19 mouse cellular contexts compared by ENCODE assay signal in the genomic region with DNA sequence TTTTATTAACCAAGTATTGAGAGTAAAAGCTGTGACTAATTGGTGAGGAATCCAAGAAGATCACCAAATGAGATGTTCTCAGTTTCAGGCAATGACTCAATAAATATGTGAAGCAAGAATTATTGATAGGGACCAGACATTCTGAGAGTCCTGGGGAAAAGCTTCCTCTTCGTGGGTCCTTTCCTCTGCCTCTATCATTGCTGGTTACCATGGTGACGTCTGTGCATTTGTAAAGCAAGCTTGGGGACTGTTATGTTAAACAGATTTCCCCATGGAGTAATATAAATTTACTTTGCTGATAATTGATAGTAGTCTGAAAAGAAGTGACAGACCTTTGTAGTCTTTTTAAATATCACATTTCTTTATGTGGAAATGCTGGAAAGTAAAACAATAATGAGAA.
DNase-seq lines count a peak whose midpoint lies in the region; ATAC-seq and TF ChIP-seq lines count a peak whose summit lies in the region.
"Had no signal": no experiment of that assay in that cellular context is flagged by ENCODE, and none has a peak within 500 bp of the region (broad histone marks: within the 10 kb centered on the region; RNA-seq: fewer than 3 reads in every experiment).

No protein-coding gene starts in this region.

- no peaks in the 10 kb centered on the region for H3K9me3 ChIP-seq in CH12.LX (replicated peaks; ENCODE audit: low read length)
- no peaks in the 10 kb centered on the region for H3K9me3 ChIP-seq in liver, postnatal 0 days (ENCODE audit: low read length)
- H3K9me3 ChIP-seq: forebrain, embryonic 15.5 days; intestine, embryonic 15.5 days; limb, embryonic 15.5 days; liver, embryonic 15.5 days had no signal

- no peak for TF ChIP-seq RAD21 in CH12.LX (IDR thresholded peaks at IDR 0.05; ENCODE audit: low read depth, low read length)

- no peak for TF ChIP-seq CTCF in CH12.LX (conservative IDR thresholded peaks at IDR 0.05 in 1 of 2, IDR thresholded peaks at IDR 0.05 in 1 of 2; ENCODE audit: low read depth in 2 of 2, low read length in 2 of 2)
- no peak for TF ChIP-seq CTCF in liver, postnatal 0 days (IDR thresholded peaks at IDR 0.05; ENCODE audit: low read depth)

- no peak for TF ChIP-seq POLR2A in CH12.LX (IDR thresholded peaks at IDR 0.05; ENCODE audit: low read depth, low read length)

- no peaks in the 10 kb centered on the region for H3K36me3 ChIP-seq in CH12.LX (replicated peaks in 1 of 2; ENCODE audit: control insufficient read depth in 1 of 2, insufficient read depth in 1 of 2, low read length in 1 of 2)
- no peaks in the 10 kb centered on the region for H3K36me3 ChIP-seq in liver, postnatal 0 days (replicated peaks; ENCODE audit: insufficient read depth, low read length)
- H3K36me3 ChIP-seq: forebrain, embryonic 15.5 days; intestine, embryonic 15.5 days; limb, embryonic 15.5 days; liver, embryonic 15.5 days had no signal

- H3K27ac ChIP-seq in CH12.LX (ENCODE audit: insufficient read depth, low read depth): no peak overlapping the region
- no peak overlapping the region for H3K27ac ChIP-seq in liver, postnatal 0 days (ENCODE audit: low read depth)
- H3K27ac ChIP-seq: forebrain, embryonic 15.5 days; heart, adult 2 months; intestine, embryonic 15.5 days; limb, embryonic 15.5 days; liver, embryonic 15.5 days; stomach, postnatal 0 days had no signal

- dilution Hi-C loops in CH12.LX (cut with MboI; ENCODE audit: extremely low pct_ligation_motif_present, extremely low pct_unique_long_range_greater_than_20kb, low sequenced_read_pairs): no loop called here

- no peak overlapping the region for H3K4me2 ChIP-seq in CH12.LX (ENCODE audit: insufficient read depth, low read depth, poor library complexity, severe bottlenecking)
- H3K4me2 ChIP-seq in liver, postnatal 0 days (ENCODE audit: low read depth, low read length): no peak overlapping the region
- H3K4me2 ChIP-seq: forebrain, embryonic 15.5 days; intestine, embryonic 15.5 days; limb, embryonic 15.5 days; liver, embryonic 15.5 days had no signal

- WGBS in liver, postnatal 0 days (ENCODE audit: insufficient replicate concordance): 36% methylated on average over 2 of the region's 2 CpGs

- no peak for ATAC-seq in liver, postnatal 0 days
- ATAC-seq: forebrain, embryonic 15.5 days; intestine, embryonic 15.5 days; lung, postnatal 0 days had no signal

- H3K9ac ChIP-seq in CH12.LX (ENCODE audit: insufficient read depth, low read depth): no peak overlapping the region
- H3K9ac ChIP-seq in liver, postnatal 0 days (replicated peaks): no peak overlapping the region
- H3K9ac ChIP-seq: forebrain, embryonic 15.5 days; intestine, embryonic 15.5 days; limb, embryonic 15.5 days; liver, embryonic 15.5 days had no signal

- H3K27me3 ChIP-seq in CH12.LX (replicated peaks): no peaks in the 10 kb centered on the region
- H3K27me3 ChIP-seq in liver, postnatal 0 days (ENCODE audit: insufficient read depth, low read length): no peaks in the 10 kb centered on the region
- H3K27me3 ChIP-seq: forebrain, embryonic 15.5 days; intestine, embryonic 15.5 days; limb, embryonic 15.5 days; liver, embryonic 15.5 days had no signal

- peaks cover 6 to 22% of the 10 kb centered on the region in 2 experiments for H3K4me1 ChIP-seq in CH12.LX (ENCODE audit: control insufficient read depth in 1 of 2, insufficient read depth in 2 of 2)
- H3K4me1 ChIP-seq in liver, postnatal 0 days (ENCODE audit: insufficient read depth): no peaks in the 10 kb centered on the region
- H3K4me1 ChIP-seq: forebrain, embryonic 15.5 days; intestine, embryonic 15.5 days; limb, embryonic 15.5 days; liver, embryonic 15.5 days had no signal

- H3K4me3 ChIP-seq in CH12.LX (replicated peaks in 1 of 3; ENCODE audit: low read depth in 2 of 3, low read length in 2 of 3, poor library complexity in 1 of 3): no peak overlapping the region
- no peak overlapping the region for H3K4me3 ChIP-seq in liver, postnatal 0 days (ENCODE audit: low read depth, low read length)
- H3K4me3 ChIP-seq: forebrain, embryonic 15.5 days; heart, adult 2 months; intestine, embryonic 15.5 days; limb, embryonic 15.5 days; liver, embryonic 15.5 days had no signal

- H3K79me2 ChIP-seq in CH12.LX (replicated peaks; ENCODE audit: control insufficient read depth, extremely low read depth, insufficient read depth, poor library complexity, severe bottlenecking): no peaks in the 10 kb centered on the region

- peak; percentile 5 for DNase-seq in layer of hippocampus, adult 11-12 months (ENCODE audit: low spot score)
- no peak for DNase-seq in layer of hippocampus, adult 9-10 months (ENCODE audit: low spot score)
- DNase-seq in CH12.LX (ENCODE audit: extremely low read depth): peak; percentile 6
- peak; percentile 3 for DNase-seq in brain, adult 2 months (ENCODE audit: low read depth, low spot score)
- DNase-seq in mesoderm, embryonic 11.5 days (ENCODE audit: low read depth, low spot score): peak; percentile 63
- no peak for DNase-seq in liver, postnatal 0 days
- no peak for DNase-seq in layer of hippocampus, adult 9-11 months
- DNase-seq: adrenal gland, adult 2 months; cerebellum, postnatal 10 days; gastrocnemius, postnatal 25 days; heart, adult 2 months; heart, postnatal 36 days; retina, postnatal 1 day had no signal

- in situ Hi-C loops in CH12.LX (cut with MboI; ENCODE audit: low pct_ligation_motif_present, low pct_unique_long_range_greater_than_20kb, low sequenced_read_pairs): no loop called here

- no peak for TF ChIP-seq EP300 in CH12.LX (IDR thresholded peaks at IDR 0.05; ENCODE audit: low read length)
- no peak for TF ChIP-seq EP300 in liver, postnatal 0 days (IDR thresholded peaks at IDR 0.05; ENCODE audit: low read depth)

TF ChIP-seq in CH12.LX, 34 proteins besides CTCF, POLR2A, EP300 and RAD21:
- TF ChIP-seq NELFE (IDR thresholded peaks at IDR 0.05; ENCODE audit: low read depth, low read length) (no peak), CHD1 (IDR thresholded peaks at IDR 0.05; ENCODE audit: low read depth, low read length) (no peak), E2F4 (IDR thresholded peaks at IDR 0.05; ENCODE audit: insufficient replicate concordance, low read depth, low read length) (no peak), ZC3H11A (IDR thresholded peaks at IDR 0.05; ENCODE audit: low read depth, low read length) (no peak), SMC3 (IDR thresholded peaks at IDR 0.05; ENCODE audit: low read depth, low read length) (no peak), ZMIZ1 (IDR thresholded peaks at IDR 0.05; ENCODE audit: low read depth, low read length) (no peak), NRF1 (IDR thresholded peaks at IDR 0.05; ENCODE audit: low read depth, low read length) (no peak), ETS1 (conservative IDR thresholded peaks at IDR 0.05; ENCODE audit: low read depth, low read length) (no peak)

Comparison
In these comparisons a context has a peak if more than half of its experiments do, and no peak if none do; other contexts are left out.
1. DNase-seq: peak in layer of hippocampus, adult 11-12 months (single experiment), CH12.LX (single experiment), brain, adult 2 months (single experiment) and mesoderm, embryonic 11.5 days (single experiment); none in layer of hippocampus, adult 9-10 months (single experiment), liver, postnatal 0 days (single experiment) and layer of hippocampus, adult 9-11 months (single experiment).